Mouse (Mus musculus): ENCODE results near the gene March9. TPM values are rescaled to one million over a fixed set of nuclear protein-coding genes. Genes with fewer than 3 reads are reported as not detected.

The March9 gene
- 10 to 100 TPM; 11.3 to 12.1 TPM for total RNA-seq (2021)
- long read RNA-seq, experiment 1, partial matches to known transcripts: 0 of 4 reads
- long read RNA-seq, experiment 1, other reads (novel, unspliced or antisense): 1 of 4 reads
- long read RNA-seq, experiment 2, transcript March9-201 (4 exons, 3,037 nt): major isoform, 7 of 11 reads
- long read RNA-seq, experiment 2, partial matches to known transcripts: 1 of 11 reads
- long read RNA-seq, experiment 2, other reads (novel, unspliced or antisense): 3 of 11 reads

- DNase-seq (ENCODE audit: low spot score in 2 of 2): no peak
These were observed at the start of gene March9 for GRCm38 (mm10) chr10:127059968-127060916. Gene March9, minus strand, starts transcription at chr10:127060184.

DNA sequence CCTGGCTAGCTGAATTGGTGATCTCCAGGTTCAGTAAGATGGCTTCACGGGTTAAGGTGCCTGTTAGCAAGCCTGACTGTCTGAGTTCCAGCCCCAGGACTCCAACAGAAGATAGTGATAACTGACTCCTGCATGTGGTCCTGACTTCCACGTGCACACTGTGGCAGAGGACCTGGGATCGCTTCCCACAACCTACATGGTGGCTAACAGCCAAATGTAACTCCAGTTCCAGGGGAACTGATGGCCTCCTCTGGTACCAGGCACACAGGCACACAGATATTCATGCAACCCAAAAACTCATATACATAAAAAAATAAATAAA lies 48.2 kb upstream of the March9 start:
- no peak for DNase-seq (ENCODE audit: low spot score in 2 of 2)

DNA sequence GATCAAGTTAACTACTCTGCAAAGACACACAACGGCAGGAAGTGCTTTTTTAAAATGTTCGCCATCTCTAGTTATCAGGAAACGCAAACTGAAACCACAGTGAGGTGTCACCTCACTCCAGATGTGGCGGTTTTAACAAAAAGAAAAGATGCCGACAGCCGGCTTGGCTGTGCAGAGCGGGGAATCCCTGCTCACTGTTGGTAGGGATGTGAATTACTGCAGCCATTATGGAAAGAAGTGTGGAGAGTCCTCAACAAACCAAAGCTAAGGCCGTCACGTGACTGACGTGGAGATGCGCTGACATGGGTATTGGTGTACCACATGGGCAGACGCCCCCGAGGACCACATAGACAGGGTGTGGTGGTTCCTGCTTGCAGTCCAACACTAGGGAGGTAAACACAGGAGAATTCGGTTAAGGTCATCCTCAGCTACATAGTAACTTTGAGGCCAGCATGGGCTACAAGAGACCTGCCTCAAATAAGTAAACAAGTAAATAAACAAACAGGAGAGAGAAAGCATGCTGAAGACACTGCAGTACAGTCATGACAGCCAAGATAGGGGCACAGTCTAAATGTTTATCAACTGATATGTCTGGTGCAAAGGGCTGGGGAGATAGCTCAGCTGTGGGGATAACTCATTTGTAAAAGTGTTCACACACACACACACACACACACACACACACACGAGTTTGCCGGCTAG lies 47.7 kb upstream of the March9 start:
- DNase-seq (ENCODE audit: low spot score in 2 of 2): no peak

DNA sequence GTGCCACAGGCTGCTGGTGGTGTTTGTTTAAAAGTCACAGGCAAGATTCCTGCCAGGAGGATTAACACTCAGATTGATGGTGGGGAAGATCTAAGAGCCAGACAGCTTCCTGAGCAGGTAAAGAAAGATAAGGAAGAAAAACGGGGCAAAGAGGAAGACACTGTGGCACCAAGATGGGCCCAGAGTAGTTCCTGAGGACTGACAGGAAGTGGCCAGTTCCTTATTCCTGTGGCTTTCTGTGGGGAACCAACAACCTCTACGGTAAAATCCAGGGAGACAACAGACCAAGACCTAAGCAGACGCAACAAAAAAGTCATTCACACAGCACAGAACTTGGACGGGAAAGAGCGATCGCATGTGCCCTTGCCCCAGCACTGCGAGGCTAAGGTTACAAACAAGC lies 43.6 kb upstream of the March9 start:
- DNase-seq (ENCODE audit: low spot score in 2 of 2): no peak

- DNase-seq (ENCODE audit: low spot score in 2 of 2): no peak
These were observed 41.2 kb upstream of the March9 start for GRCm38 (mm10) chr10:127101151-127101550.

DNA sequence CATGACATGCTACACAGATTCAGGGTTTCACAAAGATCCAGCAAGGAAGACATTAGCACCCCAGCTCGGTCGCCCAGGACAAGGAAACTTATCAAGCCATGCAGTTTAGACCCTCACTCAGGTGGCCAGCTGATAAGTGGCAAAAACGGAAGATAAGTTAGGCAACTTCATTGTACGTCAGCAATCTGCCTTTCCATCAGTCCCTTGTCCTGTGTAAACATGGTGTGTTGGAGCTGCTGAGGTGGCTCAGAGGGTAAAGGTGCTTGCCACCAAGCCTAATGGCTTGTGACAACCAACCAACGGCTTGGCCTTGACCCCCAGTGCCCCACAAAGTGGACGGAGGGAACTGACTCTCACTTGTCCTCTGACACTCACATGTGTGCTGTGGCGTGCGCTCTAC lies 40.4 kb upstream of the March9 start:
- no peak for DNase-seq (ENCODE audit: low spot score in 2 of 2)

- DNase-seq (ENCODE audit: low spot score in 2 of 2): no peak
These were observed 39.9 kb upstream of the March9 start for GRCm38 (mm10) chr10:127099868-127100267.

GRCm38 (mm10) chr10:127099191-127099590 lies 39.2 kb upstream of the March9 start:
- no peak for DNase-seq (ENCODE audit: low spot score in 2 of 2)

GRCm38 (mm10) chr10:127098514-127098913 lies 38.5 kb upstream of the March9 start:
- no peak for DNase-seq (ENCODE audit: low spot score in 2 of 2)

DNA sequence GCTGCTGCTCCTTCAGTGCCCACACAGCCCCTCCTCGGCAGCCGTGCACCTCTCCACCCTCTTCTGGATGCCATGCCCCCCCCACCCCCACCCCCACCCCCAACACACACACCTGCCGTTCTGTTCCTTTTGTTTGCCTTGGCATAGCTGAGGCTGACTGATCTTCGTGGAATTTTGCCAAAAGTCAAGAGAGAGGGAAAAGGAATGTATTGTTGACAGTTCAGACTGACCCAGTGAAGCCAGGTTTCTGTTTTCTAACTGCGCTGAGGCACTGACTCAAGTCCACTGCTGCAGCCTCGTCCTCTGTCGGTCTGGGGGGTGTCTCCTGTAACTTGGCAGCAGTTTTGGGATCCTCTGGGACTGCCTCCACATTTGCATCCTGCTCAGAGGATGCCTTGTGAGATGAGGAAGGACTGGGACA lies 34.4 kb upstream of the March9 start:
- no peak for DNase-seq (ENCODE audit: low spot score in 2 of 2)

GRCm38 (mm10) chr10:127092742-127093141 lies 32.8 kb upstream of the March9 start:
- no peak for DNase-seq (ENCODE audit: low spot score in 2 of 2)

DNA sequence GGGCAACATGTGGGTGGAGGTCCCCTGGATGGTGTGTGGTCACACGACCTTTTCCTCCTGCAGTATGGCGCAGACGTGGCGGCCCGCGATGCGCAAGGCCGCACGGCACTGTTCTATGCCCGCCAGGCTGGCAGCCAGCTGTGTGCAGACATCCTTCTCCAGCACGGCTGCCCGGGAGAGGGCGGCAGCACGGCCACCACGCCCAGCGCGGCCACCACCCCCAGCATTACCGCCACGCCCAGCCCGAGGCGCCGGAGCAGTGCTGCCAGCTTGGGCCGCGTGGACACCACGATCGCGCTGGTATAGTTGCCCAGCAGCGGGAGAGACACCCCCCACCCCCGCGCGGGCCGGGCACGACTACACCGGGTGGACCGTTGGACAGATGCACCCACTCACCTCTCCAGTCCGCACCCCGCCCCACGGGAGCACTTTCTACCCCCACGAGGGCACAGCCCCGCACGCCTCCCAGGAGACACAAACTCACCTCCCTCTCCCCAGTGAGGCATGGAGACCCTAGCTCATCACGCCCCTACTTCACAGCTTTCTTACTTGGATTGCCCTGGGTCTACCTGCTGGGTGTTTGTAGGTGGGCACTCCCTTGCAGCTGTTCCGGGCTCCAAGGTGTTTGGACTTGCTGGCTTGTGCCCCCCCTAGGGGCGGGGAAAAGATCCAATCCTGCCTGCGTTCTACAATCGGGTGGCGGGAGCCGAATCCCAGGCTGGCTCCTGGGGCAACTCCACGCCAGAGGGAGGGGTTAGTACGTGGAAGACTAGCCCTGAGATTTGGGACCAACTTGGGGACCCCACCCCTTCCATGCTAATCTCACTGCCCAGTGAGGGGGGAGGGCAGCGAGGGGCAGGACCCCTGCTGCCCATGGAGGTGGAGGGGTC lies 31.8 kb upstream of the March9 start:
- DNase-seq (ENCODE audit: low spot score in 2 of 2): no peak

DNA sequence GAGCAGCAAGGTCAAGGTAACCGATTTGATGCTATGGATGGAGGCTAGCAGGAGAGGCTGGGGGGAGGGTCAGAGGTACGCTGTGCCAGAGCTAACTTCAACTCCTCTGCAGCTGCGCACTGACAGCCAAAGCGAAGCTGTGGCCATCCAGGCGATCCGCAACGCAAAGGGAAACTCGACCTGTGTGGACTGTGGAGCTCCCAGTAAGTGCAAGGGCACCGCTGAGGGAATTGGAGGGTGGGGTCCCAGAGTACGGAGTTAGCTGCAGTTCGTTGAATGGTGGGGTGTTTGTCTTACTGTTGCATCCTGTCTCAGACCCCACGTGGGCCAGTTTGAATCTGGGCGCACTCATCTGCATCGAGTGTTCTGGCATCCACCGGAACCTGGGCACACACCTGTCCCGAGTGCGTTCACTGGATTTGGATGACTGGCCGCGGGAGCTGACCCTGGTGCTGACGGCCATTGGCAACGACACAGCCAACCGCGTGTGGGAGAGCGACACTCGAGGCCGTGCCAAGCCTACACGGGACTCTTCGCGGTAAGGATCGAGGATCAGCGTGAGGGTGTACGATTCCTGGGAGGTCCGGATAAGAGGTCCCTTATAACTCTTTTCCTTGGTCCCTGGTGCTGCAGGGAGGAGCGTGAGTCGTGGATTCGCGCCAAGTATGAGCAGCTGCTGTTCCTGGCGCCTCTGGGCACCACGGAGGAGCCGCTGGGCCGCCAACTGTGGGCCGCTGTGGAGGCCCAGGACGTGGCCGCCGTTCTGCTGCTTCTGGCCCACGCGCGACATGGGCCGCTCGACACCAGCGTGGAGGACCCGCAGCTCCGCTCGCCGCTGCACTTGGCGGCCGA lies 30.8 kb upstream of the March9 start:
- DNase-seq (ENCODE audit: low spot score in 2 of 2): no peak

DNA sequence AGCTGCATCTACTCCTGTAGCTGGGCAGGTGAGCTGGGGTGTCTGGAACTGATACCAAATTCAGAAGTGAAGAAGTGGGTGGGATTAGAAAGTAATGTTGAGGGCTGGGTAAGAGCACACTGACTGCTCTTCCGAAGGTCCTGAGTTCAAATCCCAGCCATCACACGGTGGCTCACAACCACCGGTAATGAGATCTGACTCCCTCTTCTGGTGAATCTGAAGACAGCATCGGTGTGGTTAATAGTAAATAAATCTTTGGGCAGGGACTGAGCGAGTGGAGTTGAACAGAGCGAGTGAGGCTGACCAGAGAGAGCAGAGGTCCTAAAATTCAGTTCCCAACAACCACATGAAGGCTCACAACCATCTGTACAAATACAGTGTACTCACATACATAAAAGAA lies 25.6 kb upstream of the March9 start:
- no peak for DNase-seq (ENCODE audit: low spot score in 2 of 2)

- DNase-seq (ENCODE audit: low spot score in 2 of 2): no peak
These were observed 25.1 kb upstream of the March9 start for GRCm38 (mm10) chr10:127085052-127085451.

GRCm38 (mm10) chr10:127083915-127084306 lies 23.9 kb upstream of the March9 start:
- no peak for DNase-seq (ENCODE audit: low spot score in 2 of 2)

- no peak for DNase-seq (ENCODE audit: low spot score in 2 of 2)
These were observed 23.4 kb upstream of the March9 start for GRCm38 (mm10) chr10:127083292-127083914.

- DNase-seq (ENCODE audit: low spot score in 2 of 2): no peak
These were observed 22.1 kb upstream of the March9 start for GRCm38 (mm10) chr10:127081996-127082620.

Measured in adrenal gland, postnatal 4 days (tissue).